Mouse (Mus musculus) spleen, postnatal 36 days (tissue): ENCODE measurements around the gene Tspan11.

Experiments used
- DNase-seq, 2 experiments: peaks; one replicate each; pipeline ENCODE4 v3.0.0; 2022; ENCODE audit warnings: low spot score in 2 of 2, mixed read lengths in 1 of 2

The Tspan11 gene

DNA sequence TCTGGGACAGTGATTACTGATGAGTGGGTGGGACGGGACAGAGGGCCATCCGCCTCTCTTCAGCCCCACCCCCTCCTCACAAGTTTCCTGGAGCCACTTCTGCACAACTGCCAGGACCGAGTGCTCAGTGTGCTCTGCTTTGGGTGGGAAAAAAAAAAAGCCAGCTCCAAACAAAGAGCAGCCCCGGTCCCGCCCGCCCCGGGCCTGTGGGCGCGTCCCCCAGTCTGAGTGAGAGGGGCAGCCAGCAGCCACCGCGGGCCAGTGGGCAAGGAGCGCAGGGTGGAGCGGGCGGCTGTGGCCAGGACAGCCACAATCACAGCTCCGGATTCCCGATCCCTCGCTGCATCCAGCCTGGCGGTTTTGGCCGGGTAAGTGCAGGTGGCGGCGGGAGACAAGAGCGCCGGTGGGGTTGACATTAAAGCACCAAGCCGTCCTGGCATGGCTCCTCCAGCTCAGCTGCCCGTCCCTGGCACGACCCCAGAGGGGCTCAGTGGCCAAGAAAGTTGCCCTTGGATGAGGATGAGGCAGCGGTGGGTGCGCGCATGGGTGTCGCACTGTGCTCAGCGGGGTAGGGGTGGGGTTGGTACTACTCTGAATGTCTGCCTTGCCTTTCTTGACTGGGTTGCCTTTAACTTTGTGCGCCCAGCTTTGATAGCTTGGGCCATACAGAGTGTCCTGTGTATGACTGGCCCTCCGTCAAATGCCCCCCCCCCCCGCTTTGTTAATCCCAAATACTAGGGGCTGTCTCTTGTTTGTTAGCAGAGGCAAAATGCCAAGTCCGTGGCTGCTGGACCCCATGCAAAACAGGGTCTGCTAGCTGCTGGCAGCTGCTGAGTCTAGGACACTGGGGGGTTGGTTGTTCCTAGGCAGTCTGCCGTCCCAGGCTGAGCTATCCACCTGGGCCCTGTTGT, at the start of gene Tspan11:
Gene Tspan11, plus strand, starts transcription at position 79 of the 911 bp plus-strand sequence.
- no peak for DNase-seq

DNA sequence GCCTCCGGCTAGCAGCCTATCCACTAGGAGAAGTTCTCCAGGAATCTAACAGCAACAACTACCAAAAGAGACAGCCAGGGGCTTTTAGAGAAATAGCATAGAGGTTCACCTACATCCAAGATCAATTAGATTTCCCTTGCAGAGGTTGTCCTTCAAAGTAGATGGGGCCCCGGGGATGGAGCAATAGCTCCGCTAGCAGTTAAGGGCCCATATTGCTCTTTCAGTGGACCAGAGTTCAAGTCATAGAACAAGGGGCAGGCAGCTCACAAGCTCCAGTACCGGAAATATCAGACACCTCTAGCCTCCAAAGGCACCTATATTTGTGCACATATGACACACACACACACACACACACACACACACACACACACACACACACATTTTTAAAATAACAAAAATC, 49.5 kb upstream of the Tspan11 start:
- no peak for DNase-seq

DNA sequence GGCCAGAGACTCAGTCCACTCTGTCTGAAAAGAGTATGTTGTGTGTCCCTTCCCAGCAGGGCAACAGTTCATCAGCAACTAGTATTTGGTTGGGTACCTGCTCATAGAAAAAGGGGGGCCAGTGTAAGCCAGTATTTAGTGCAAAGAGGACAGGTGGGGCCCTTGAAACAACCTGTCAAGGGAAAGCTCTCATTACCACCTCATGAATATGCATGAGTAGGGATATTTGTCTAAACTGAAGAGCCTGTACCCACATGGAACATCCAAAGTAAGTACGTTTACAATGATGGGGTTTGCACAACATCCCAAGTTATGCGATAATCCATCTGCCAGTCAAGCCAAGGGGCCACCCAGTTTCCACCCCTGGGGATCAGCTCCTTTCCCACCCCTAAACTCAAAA, 47.9 kb upstream of the Tspan11 start:
- no peak for DNase-seq

GRCm38 (mm10) chr6:127840171-127840570, 47.2 kb upstream of the Tspan11 start:
- DNase-seq = no peak

- no peak for DNase-seq
Measured at GRCm38 (mm10) chr6:127841326-127841725, 46.1 kb upstream of the Tspan11 start.

GRCm38 (mm10) chr6:127846521-127846920, 40.9 kb upstream of the Tspan11 start:
- no peak for DNase-seq

- DNase-seq = no peak
Measured at GRCm38 (mm10) chr6:127849496-127849895, 37.9 kb upstream of the Tspan11 start.

GRCm38 (mm10) chr6:127851611-127852010, 35.8 kb upstream of the Tspan11 start:
- no peak for DNase-seq

- no peak for DNase-seq
Measured at GRCm38 (mm10) chr6:127853241-127853640, 34.1 kb upstream of the Tspan11 start.

GRCm38 (mm10) chr6:127853771-127854687, 33.4 kb upstream of the Tspan11 start:
- DNase-seq = no peak

DNA sequence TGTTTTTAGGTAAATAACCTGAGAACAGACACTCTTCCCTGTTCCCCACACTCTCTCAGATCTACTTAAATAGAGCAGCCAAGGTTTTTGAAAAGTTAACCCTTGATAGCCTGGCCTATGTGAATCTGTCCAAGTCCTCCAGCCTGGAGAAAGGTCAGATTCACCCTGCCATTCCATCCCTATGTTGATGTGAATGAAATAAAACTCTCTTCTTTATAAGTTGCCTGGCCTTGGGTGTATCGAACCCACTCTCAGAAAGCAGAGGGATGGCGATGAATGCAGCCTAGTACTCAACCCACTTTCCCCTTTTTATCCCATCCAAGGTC, 32.7 kb upstream of the Tspan11 start:
- DNase-seq = no peak

GRCm38 (mm10) chr6:127855711-127856295, 31.6 kb upstream of the Tspan11 start:
- DNase-seq = no peak

DNA sequence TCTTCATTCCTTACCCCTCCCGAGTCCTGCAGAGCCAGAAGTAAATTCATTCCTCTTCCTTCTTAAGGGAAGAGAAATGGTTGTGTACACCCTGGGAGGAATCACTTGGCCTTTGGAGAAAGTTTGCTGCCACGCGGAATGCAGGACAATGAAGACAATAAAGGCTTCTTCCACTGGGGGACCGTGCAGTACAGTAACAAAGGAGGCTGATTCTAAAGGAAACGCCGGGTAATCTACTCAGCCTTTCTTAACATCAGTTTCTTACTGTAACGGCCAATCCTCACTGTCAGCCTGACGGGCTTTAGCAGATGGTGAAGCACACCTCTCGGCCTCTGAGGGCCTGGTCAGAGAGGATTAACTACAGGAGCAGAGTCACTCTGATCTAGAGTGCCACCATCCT, 25.4 kb upstream of the Tspan11 start:
- DNase-seq = no peak

DNA sequence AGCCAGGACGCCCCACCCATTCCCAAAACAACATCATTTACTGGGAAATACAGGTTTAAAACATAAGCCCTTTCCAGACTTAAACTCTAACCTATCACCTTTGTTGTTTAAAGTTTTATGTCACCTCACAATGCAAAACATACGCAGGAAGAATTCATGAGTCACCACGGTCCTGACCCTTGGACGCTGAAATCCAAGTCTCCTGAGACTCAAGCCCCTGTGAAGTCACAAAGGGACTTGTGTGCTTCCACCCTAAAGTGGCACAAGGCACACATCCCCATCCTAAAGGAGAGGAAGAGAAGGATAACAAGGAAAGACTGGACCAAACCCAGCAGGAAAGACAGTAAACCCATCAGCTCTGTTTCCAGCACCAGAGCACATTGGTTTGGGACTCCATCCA, 22.0 kb upstream of the Tspan11 start:
- DNase-seq = no peak

- DNase-seq = no peak
Measured at GRCm38 (mm10) chr6:127868546-127868945, 18.8 kb upstream of the Tspan11 start.

GRCm38 (mm10) chr6:127869121-127869520, 18.3 kb upstream of the Tspan11 start:
- no peak for DNase-seq

- no peak for DNase-seq
Measured at GRCm38 (mm10) chr6:127870345-127871324, 16.8 kb upstream of the Tspan11 start.

DNA sequence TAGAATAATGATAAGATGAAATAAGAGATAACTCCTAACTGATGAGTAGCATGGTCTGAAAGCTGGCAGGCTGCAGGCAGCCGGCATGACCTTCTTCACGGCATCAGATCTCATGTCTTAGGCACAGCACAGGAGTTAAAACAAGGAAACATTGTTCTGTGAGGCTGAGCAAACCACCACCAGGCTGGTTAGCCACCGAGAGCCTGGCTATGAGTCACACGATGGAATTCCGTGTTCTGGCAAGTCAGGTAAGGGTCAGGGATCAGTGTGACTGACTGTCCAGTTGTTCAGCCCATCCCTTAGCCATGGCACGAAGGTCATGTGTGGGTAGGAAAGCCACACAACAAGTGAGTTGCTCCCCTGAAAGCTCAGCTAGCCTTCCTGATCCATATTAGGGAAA, 16.0 kb upstream of the Tspan11 start:
- DNase-seq = no peak

DNA sequence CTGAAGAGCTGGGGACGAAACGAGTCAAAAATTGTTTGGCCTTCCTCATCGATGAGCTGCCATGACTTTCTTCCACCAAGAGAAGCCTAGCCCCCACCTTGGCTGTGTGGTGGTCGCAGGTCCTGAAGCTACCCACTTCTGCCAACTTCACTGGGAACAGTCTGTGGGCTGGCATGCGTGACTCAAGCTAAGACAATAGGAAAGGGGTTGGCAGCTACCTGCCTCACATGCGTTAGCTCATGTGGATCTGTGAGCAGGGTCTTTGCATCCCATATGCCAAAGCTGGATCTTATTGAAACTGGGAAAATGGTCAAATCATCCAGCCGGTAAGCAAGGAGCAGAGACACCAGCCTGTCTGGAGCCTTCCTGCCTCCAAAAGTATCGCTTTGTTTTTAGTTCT, 14.8 kb upstream of the Tspan11 start:
- no peak for DNase-seq

DNA sequence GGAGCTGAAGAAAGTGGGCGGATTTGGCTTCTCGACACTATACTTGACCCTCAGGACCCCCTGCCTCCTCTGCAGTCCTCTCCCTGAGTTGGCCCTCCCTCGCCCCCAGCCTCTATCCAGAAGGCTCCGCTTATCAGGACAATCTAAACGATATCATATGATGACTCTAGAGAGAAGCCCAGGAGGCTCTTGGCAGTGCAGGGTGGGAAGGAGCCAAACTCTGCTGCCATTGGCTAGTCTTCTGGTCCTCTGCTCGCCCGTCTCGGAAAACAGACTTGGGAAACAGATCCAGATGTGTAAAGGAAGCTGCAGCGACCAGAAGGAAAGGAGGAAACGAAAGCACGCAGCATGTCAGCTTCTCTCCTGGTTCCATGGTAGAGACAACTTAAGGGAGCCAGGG, 11.5 kb upstream of the Tspan11 start:
- DNase-seq = no peak

DNA sequence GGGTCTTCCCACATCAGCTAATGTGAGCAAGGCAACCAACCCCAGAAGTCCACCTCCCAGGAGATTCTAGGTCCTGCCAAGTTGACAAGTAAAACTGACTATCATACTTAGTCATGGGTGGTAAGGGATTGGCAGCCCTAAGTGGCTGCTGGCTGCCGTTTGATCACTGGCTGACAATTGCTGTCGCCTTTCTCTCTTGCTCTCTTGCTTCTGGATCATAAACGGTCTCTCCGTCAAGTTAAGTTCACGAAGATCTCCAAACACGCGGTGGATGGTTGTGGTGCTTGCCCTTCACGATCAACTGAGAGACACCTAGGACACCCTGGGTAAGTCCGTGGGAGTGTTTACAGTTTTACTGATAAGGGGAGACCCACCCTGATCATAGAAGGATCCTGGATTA, 11.0 kb upstream of the Tspan11 start:
- no peak for DNase-seq
